Mouse (Mus musculus): ENCODE results near the gene Gm11639.

GRCm38 (mm10) chr11:104647188-104647867, 38.2 kb upstream of the Gm11639 start:
- TF ChIP-seq MYOG (IDR thresholded peaks at IDR 0.05; ENCODE audit: control insufficient read depth, extremely low read depth, insufficient read length), result no peak
- no peak for TF ChIP-seq CTCF (IDR thresholded peaks at IDR 0.05; ENCODE audit: control insufficient read depth, insufficient read depth, insufficient read length)
- TF ChIP-seq CEBPB (IDR thresholded peaks at IDR 0.05; ENCODE audit: low read depth), result no peak
- no peak for TF ChIP-seq USF1 (IDR thresholded peaks at IDR 0.05; ENCODE audit: low read depth)
- no peak for TF ChIP-seq MYOD1 (IDR thresholded peaks at IDR 0.05; ENCODE audit: control insufficient read depth, insufficient read length, low read depth)
- no peak for TF ChIP-seq MAX (IDR thresholded peaks at IDR 0.05)
- TF ChIP-seq FOSL1 (IDR thresholded peaks at IDR 0.05; ENCODE audit: insufficient read depth, low read length, poor library complexity, severe bottlenecking), result no peak

All from C2C12 (cell line).